Mouse (Mus musculus) liver, postnatal 0 days (tissue): ENCODE measurements around the gene Mt2.

ENCODE experiments used
- CTCF ChIP-seq: sonication (generic); IDR thresholded peaks from 2 replicates; pipeline ENCODE4 v1.5.1; 2016; ENCODE audit warnings: antibody characterized with exemption, low read depth
- EP300 ChIP-seq: IDR thresholded peaks from 2 replicates; pipeline ENCODE4 v1.6.1; 2016; ENCODE audit warnings: antibody characterized with exemption, low read depth, mild to moderate bottlenecking

DNA sequence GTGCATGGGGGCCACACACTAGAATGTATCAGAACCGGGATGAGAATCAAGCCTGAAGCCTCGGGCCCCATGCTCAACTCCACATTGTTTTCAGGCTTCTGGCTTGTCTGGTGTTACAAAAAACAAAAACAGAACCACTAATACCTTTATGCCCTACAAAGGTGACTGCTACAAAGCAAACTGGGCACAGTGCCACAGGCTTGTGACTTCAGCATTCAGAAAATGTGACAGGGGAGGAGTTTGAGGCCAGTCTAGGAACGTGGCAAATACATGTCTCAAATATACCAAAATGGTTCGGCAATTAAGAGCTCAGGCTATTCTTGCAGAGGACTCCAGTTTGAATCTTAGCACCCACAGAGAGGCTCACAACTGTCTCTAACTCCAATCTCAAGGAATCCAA lies 16.4 kb upstream of the Mt2 start:
- TF ChIP-seq CTCF (no peak), EP300 (no peak)
